Mouse (Mus musculus) adrenal gland, postnatal 10 days (tissue): ENCODE measurements at regions not wholly inside any gene's neighbourhood (a gene's known extent, or its start where the extent isn't known, plus 50 kb on each side); places are given as distances from the start of the nearest gene placed in this dataset.
"Not testable (repeated sequence)": the region's sequence is repeated elsewhere in the genome, so short reads cannot be mapped to it uniquely, and the experiment has no call there.

Experiments used
- DNase-seq: peaks from one replicate; pipeline ENCODE4 v3.0.0; 2021; ENCODE audit warnings: mixed read lengths

- no peak for DNase-seq
These were observed 199.2 kb downstream of the Wdr20rt start for GRCm38 (mm10) chr12:65424506-65424905.

DNA sequence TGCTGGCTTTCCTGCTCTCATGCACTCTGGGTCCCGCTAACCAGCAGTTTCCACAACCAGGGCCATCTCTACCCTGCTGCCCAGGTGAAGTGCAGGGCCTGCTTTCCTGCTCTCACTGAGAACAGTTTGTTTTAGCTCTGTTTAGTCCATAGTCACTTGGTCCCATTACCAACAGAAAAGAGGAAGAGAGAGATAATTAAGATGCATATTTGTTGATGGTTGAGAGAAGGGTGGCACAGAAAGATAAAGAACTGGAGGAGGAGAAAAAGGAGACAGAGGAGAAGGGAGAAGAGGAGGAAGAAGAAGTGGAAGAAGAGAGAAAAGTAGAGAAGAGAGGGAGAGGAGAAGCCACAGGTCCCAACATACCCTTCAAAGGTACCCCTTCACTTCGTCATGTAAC is 200.1 kb downstream of the Wdr20rt start:
- DNase-seq = no peak

DNA sequence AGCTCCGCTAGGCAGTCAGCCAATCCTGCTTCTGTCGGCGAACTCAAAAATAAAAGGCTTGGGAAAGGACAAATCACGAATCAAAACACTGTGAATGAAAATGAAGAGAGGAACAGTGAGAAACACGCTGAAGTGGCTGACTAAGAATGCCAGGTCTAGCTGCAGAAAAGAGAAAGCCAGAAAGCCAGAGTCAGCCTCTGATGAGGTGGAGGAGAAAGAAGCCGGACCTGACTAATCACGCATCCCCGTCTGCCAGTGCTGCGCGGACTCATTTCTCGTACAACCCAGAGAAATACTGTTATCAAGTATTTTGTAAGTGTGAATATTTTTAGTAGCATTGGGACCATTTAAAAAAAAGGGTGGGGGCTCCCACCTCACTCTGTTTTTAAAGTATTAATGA is 201.6 kb downstream of the Wdr20rt start:
- DNase-seq = no peak

DNA sequence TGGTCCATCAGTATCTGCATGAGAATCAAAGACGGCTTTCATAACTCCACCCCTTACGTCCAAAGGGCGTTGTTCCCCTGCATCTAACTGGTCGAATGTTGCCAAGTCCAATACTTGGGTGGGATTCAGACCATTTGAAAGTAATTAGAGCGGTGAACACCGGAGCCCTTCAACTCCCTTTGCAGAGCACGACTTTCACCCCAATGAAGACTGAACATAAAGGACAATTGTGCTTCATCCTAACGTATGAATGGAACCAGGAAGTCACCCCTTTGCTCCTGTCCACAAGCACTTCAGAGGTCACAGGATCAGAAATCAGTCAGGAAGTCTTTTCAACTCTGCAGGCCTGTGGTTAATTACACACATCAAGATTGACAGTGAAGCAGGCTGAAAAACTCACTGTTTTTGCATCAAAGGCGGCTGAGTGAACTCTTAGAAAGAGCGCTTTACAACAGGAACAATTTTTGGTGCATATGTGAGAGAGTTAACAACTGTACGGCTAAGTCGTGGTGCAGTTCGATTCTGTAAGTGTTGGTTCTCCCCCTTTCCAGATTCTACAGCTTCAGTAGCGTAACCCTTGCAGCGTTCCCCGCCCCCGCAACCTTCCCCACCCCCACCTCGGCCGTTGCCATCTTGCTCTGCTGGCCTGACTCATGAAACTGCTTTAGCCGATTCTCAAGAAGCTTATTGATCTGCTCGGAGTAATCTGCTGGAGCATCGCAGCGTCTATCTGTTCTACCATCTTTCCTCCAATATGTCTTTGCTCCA is 203.1 kb downstream of the Wdr20rt start:
- DNase-seq = no peak

DNA sequence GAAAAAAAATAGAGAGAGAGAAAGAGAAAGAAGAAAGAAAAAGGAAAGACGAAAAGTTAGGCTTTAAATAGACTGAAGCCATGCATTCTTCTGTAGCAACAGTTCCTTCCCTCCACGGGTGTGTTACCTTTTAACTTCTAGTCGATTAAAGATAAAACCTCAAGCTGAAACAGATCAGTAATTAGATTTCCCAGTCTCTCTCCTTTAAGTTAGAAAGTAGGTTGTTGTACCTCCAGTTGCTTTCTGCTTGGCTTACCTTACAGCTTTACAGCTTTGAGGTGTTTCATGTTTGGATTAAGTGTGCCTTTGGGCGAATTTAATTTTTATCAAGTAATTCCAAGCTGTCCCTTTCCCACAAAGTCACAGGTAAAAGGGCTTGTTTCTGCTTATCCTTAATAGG is 225.5 kb downstream of the Wdr20rt start:
- DNase-seq = no peak

GRCm38 (mm10) chr12:65455683-65456082 is 230.4 kb downstream of the Wdr20rt start:
- DNase-seq = no peak

GRCm38 (mm10) chr12:65456956-65457355 is 231.6 kb downstream of the Wdr20rt start:
- DNase-seq = no peak

DNA sequence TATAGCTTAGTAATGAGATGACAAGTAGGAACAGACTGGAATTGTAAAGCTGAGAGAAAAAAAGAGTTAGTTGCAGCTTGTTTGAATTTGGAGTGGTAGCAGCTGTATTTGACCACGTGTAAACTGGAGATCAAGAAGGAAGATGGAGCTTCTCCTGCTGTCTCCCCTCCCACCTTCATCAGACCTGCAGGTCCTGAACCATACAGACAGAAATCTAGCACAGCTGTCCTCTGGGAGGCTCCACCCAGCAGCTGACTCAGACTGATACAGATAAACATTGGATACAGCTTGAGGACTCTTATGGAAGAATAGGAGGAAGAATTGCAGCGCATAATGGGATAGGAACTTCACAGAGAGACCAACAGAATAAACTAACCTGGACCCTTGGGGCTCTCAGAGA is 238.9 kb downstream of the Wdr20rt start:
- no peak for DNase-seq

GRCm38 (mm10) chr12:65478674-65479073 is 253.4 kb downstream of the Wdr20rt start:
- DNase-seq = not testable (repeated sequence)

DNA sequence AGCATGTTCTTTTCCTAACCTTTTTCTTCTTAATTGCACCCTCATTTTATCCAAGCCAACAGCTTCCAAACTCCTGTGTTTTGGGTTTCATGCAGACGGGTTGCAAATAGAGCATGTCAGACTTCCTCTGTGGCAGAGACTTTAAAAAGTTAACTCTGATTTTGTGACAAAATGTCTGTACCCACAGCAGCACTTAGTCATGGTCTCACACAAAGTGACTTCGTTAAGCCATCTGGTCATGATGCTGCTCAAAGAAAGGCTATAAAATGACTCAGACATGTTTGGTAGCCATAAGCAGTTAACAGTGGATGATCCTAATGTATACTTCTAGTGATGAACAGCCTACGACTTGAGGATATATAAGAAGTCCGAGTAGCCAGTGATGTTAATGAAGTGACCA is 255.5 kb downstream of the Wdr20rt start:
- DNase-seq = no peak

DNA sequence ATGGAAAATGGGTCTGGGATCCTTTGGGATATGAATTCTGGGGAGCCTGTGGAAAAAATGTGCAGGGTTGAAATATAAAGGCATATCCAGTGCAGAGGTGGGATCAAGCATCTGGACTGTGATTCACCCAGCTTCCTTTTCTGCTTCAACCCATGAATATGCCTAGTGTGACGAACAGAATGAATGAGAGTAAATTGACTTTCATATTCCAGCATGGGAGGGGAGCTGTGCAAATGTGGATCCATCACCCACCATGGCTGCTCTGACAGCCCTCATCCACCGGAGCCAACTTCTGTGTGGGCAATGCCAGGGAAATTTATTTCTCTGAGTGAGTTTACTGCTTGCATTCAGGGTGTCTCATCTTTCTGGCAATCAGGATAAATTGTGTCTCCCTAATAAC is 265.8 kb downstream of the Wdr20rt start:
- no peak for DNase-seq

DNA sequence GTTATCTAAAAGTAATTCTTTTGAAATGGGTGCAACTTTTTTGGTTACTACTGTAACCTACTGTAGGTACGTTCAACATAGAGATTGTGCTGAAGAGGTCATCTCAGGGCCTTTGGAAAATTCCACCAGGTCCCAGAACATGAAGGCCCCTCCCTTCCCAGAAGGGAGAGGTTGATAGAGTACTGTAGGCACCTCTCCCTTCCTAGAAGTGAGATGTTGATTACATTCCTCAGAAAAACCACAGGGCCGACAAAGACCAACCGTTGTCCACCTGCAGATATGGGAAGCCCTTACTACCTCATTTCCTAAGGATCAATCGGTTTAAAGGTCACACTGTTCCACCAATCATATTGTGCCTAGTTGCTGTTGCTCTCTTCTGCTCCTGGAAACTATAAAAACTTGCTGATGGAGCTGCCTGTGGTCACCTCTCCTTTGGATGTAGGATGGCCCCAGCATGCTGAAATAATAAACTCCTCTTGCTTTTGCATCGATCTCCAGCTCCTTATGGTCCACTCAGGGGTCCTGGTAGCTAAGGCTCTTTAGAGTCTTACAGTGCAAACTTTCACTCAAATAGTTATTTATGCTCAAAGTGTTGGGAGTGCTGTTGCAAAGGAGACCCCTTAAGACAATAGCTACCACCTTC is 269.2 kb downstream of the Wdr20rt start:
- DNase-seq = no peak

DNA sequence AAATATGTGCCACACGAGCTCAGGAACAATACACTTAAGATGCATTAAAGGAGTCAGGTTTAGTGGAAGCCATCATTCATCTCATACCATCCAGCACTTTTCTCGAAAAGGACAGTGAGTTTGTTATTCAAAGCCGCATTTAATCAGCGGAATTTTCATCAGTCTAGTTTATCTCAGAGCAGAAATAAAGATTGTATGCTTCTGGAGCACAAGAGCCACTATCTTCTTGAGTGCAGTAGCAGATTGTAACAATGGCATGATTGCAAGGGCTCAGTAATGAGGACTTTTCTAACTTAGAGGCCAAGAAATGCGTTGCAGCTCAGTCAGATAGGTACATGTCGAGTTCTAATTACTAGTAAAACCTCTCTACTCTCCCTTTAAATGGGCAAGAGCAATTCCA is 271.3 kb downstream of the Wdr20rt start:
- no peak for DNase-seq

DNA sequence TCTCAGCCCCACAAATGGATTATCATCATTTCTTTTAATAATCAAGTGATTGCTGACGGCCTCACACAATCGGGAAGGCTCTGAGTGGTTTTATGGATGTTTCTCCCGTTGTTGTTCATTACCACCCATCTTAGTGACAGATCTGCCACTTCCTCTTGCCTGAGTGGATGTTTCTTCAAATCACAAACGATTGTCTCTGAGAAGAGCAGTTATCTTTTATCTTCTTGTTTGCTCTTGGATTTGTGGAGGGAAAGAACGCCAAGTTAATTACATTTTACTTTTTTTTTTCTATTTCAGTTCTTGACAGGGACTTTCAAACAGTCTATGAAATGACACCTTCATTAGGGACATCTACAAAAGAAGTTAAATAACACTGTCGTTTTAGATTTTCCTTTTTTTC is 272.3 kb downstream of the Wdr20rt start:
- DNase-seq = no peak

- no peak for DNase-seq
These were observed 276.1 kb downstream of the Wdr20rt start for GRCm38 (mm10) chr12:65501459-65501858.

GRCm38 (mm10) chr12:65502045-65502444 is 276.7 kb downstream of the Wdr20rt start:
- no peak for DNase-seq

- no peak for DNase-seq
These were observed 287.8 kb downstream of the Wdr20rt start for GRCm38 (mm10) chr12:65513070-65513469.

DNA sequence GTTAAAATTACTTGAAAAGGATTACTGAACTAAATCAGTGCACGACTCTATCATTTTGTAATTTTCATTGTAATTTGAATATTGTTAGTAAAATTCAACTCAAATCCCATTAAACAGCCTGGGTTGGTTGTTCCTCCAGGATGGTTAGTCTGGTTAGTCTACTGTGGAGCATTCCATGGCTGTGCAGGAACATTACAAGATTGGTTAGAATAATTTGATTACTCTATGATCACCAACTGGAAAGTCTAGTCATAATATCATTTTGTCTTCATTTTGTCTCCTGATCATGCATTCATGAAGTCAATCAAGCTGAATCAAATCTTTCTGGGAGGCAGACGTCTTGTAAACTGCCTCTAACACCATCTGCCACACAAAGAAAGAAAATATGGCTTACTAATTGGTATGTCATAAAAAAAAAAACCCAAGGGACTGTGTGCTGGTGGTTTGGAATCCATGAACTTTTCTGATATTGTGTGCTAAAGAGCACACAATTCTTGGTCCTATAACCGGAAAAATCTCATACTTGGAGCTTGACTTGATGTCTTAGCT is 308.9 kb downstream of the Wdr20rt start:
- no peak for DNase-seq

DNA sequence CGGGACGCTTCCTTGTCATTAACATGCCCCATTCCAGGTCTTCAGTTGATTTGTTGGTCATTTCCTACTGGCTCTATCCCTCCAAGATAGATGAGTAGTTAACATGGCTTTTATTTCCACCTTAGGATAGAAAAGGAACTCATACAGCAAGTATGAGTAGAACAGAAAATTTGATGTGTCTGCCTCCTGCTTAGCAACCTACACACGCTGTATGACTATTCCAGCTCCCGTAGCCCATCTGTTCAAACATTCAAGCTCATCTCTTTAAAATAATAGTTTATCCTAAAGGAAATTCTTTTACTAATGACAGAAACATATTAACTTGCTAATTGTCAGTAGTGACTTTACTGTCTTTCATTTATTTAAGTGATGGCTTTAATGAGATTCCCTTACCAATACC is 323.0 kb downstream of the Wdr20rt start:
- no peak for DNase-seq

DNA sequence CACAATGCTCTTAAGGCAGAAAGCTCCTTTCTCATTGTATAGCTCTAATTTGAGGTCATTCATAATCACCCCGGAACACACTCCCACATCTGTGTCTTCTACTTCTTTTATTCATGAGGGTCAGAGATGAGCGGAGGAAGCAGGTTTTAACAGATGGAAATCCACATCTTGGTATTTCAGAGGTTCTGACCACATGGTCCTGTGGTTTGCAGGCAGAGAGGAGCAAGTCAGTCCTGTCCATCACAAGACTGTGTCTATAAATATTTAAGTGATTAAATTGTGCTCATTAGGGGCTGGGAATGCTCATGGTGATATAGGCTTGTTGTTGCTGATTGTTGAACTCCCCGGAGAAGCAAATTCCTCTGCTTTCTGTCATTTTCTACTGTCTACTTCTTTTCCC is 326.9 kb downstream of the Wdr20rt start:
- no peak for DNase-seq

- DNase-seq = no peak
These were observed 333.7 kb downstream of the Wdr20rt start for GRCm38 (mm10) chr12:65559036-65559435.

- DNase-seq = no peak
These were observed 334.5 kb downstream of the Wdr20rt start for GRCm38 (mm10) chr12:65559809-65560208.

DNA sequence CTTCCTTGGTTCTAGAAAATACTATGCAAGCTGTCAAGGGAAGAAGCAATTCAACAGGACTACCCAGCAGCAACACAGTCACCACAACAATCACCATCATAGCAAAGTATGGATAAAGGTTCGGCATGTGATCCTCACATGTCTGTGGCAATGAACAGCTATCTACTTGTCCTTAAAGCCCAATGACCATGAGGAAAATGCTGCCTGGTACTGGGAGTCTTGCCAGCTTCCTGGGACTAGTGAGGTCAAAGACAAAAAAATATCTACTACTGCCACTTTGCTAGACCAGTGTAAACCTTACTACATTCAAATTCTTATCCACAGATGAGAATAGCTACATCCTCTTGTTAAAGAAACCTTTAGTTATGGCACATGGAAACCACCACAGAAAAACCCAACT is 346.3 kb downstream of the Wdr20rt start:
- no peak for DNase-seq

GRCm38 (mm10) chr12:65593559-65593958 is 368.2 kb downstream of the Wdr20rt start:
- DNase-seq = no peak
